Mouse (Mus musculus) myocyte (in vitro differentiated cells): ENCODE measurements around the gene Celf2. TPM values are rescaled to one million over a fixed set of nuclear protein-coding genes. Genes with fewer than 3 reads are reported as not detected.
A peak's percentile ranks its signal among the peaks of the same experiment; 100 is the strongest.

Source experiments
- H3K27me3 ChIP-seq: one replicate; pipeline ENCODE4 v1.6.1; 2011; ENCODE audit not compliant: control insufficient read depth, insufficient read depth, insufficient read length
- H3K36me3 ChIP-seq: one replicate; pipeline ENCODE4 v1.6.1; 2011; ENCODE audit not compliant: control insufficient read depth, insufficient read depth
- H3K4me2 ChIP-seq: one replicate; pipeline ENCODE4 v1.6.1; 2011; ENCODE audit warnings: low read depth, control low read depth
- H3K4me3 ChIP-seq: one replicate; pipeline ENCODE4 v1.5.1; 2011; ENCODE audit warnings: mild to moderate bottlenecking, control low read depth, moderate library complexity
- H3K79me2 ChIP-seq: one replicate; pipeline ENCODE4 v1.6.1; 2011; ENCODE audit not compliant: control insufficient read depth, insufficient read depth
- H3ac ChIP-seq: one replicate; pipeline ENCODE4 v1.6.1; 2011; ENCODE audit not compliant: control insufficient read depth, insufficient read length
- CEBPB ChIP-seq: IDR thresholded peaks from 2 replicates; pipeline ENCODE4 v1.6.1; 2011; ENCODE audit warnings: mild to moderate bottlenecking, moderate library complexity; ENCODE audit not compliant: poor library complexity, insufficient read depth, severe bottlenecking
- E2F4 ChIP-seq: IDR thresholded peaks from one replicate; pipeline ENCODE4 v1.6.1; 2011; ENCODE audit warnings: mild to moderate bottlenecking, control low read depth, moderate library complexity; ENCODE audit not compliant: insufficient read depth
- MAX ChIP-seq: IDR thresholded peaks from one replicate; pipeline ENCODE4 v1.6.1; 2011; ENCODE audit warnings: low read depth, mild to moderate bottlenecking, control low read depth
- MYOD1 ChIP-seq, 3 experiments: IDR thresholded peaks; one replicate each; pipeline ENCODE4 v1.6.1; 2011; ENCODE audit warnings: control low read depth in 2 of 3, low read depth in 2 of 3, mild to moderate bottlenecking in 2 of 3, moderate library complexity in 1 of 3; ENCODE audit not compliant: insufficient read length in 2 of 3, control insufficient read depth in 1 of 3
- MYOG ChIP-seq, 3 experiments: IDR thresholded peaks; one replicate each; pipeline ENCODE4 v1.6.1; 2011; ENCODE audit warnings: control low read depth in 2 of 3, low read depth in 2 of 3, mild to moderate bottlenecking in 2 of 3; ENCODE audit not compliant: insufficient read length in 2 of 3, control insufficient read depth in 1 of 3, insufficient read depth in 1 of 3
- POLR2A ChIP-seq: IDR thresholded peaks from one replicate; pipeline ENCODE4 v1.6.1; 2011; ENCODE audit warnings: low read depth, mild to moderate bottlenecking, control low read depth, moderate library complexity; ENCODE audit not compliant: insufficient read length
- POLR2AphosphoS2 ChIP-seq: IDR thresholded peaks from one replicate; pipeline ENCODE4 v1.6.1; 2011; ENCODE audit warnings: low read depth, control low read depth; ENCODE audit not compliant: insufficient read length
- REST ChIP-seq: IDR thresholded peaks from one replicate; pipeline ENCODE4 v1.6.1; 2011; ENCODE audit warnings: mild to moderate bottlenecking, control low read depth, moderate library complexity; ENCODE audit not compliant: insufficient read depth, insufficient read length
- SRF ChIP-seq: IDR thresholded peaks from one replicate; pipeline ENCODE4 v1.6.1; 2011; ENCODE audit warnings: low read depth; ENCODE audit not compliant: control insufficient read depth, insufficient read length
- TCF12 ChIP-seq: IDR thresholded peaks from one replicate; pipeline ENCODE4 v1.6.1; 2011; ENCODE audit warnings: mild to moderate bottlenecking, control low read depth; ENCODE audit not compliant: poor library complexity, insufficient read depth, severe bottlenecking
- TCF3 ChIP-seq: IDR thresholded peaks from one replicate; pipeline ENCODE4 v1.6.1; 2011; ENCODE audit warnings: low read depth, control low read depth; ENCODE audit not compliant: insufficient read length
- USF1 ChIP-seq: IDR thresholded peaks from one replicate; pipeline ENCODE4 v1.6.1; 2011; ENCODE audit warnings: low read depth, mild to moderate bottlenecking, control low read depth, moderate library complexity
- polyA plus RNA-seq: library from polyadenylated mRNA; unstranded; fragments of >200 nt; fragmentation: generic; extraction: Trizol; gene quantifications from one replicate; pipeline ENCODE4 v1.2.1, GENCODE M21; 2012; ENCODE audit warnings: missing spikeins

Celf2 gene
- polyA plus RNA-seq, 1 experiment: 30.1 TPM

GRCm38 (mm10) chr2:6710687-6711430 is 798.5 kb downstream of the Celf2 start:
- H3K79me2 ChIP-seq: no peaks in the 10 kb centered on the region
- no peaks in the 10 kb centered on the region for H3K27me3 ChIP-seq
- H3K36me3 ChIP-seq: peaks cover 22% of the 10 kb centered on the region
- no peak overlapping the region for H3ac ChIP-seq
- TF ChIP-seq TCF12: no peak
- TF ChIP-seq USF1: peak; percentile 7
- TF ChIP-seq SRF: no peak
- TF ChIP-seq REST: no peak
- H3K4me3 ChIP-seq: no peak overlapping the region
- H3K4me2 ChIP-seq: no peak overlapping the region

GRCm38 (mm10) chr2:6707959-6708519 is 801.3 kb downstream of the Celf2 start:
- H3ac ChIP-seq: no peak overlapping the region
- H3K27me3 ChIP-seq: no peaks in the 10 kb centered on the region
- TF ChIP-seq MYOG (IDR thresholded peaks at IDR 0.05; ENCODE audit: control insufficient read depth in 1 of 3, insufficient read depth in 1 of 3, insufficient read length in 2 of 3, low read depth in 2 of 3): no peak
- no peak for TF ChIP-seq POLR2A
- TF ChIP-seq USF1: no peak
- TF ChIP-seq TCF3: no peak
- no peak for TF ChIP-seq POLR2AphosphoS2
- no peak for TF ChIP-seq CEBPB
- TF ChIP-seq E2F4: no peak
- no peak for TF ChIP-seq SRF
- TF ChIP-seq MYOD1 (IDR thresholded peaks at IDR 0.05; ENCODE audit: control insufficient read depth in 1 of 3, insufficient read length in 2 of 3, low read depth in 2 of 3): no peak
- no peaks in the 10 kb centered on the region for H3K79me2 ChIP-seq
- no peak overlapping the region for H3K4me3 ChIP-seq
- H3K36me3 ChIP-seq: no peaks in the 10 kb centered on the region
- H3K4me2 ChIP-seq: no peak overlapping the region

- Histone ChIP-seq H3K4me2 (no peak overlapping the region), H3ac (no peak overlapping the region), H3K27me3 (no peaks in the 10 kb centered on the region), H3K36me3 (no peaks in the 10 kb centered on the region), H3K79me2 (peaks cover 2% of the 10 kb centered on the region), H3K4me3 (no peak overlapping the region)
- TF ChIP-seq E2F4: no peak
- no peak for TF ChIP-seq CEBPB
- no peak for TF ChIP-seq REST
- no peak for TF ChIP-seq POLR2A
- no peak for TF ChIP-seq TCF12
Measured at GRCm38 (mm10) chr2:6707276-6707675, 802.1 kb downstream of the Celf2 start.

- H3K4me3 ChIP-seq: no peak overlapping the region
- no peaks in the 10 kb centered on the region for H3K27me3 ChIP-seq
- H3K4me2 ChIP-seq: no peak overlapping the region
- no peaks in the 10 kb centered on the region for H3K36me3 ChIP-seq
- no peak overlapping the region for H3ac ChIP-seq
- TF ChIP-seq MAX: no peak
- TF ChIP-seq SRF: no peak
- TF ChIP-seq TCF12: no peak
- TF ChIP-seq E2F4: no peak
- TF ChIP-seq TCF3: no peak
- no peak for TF ChIP-seq MYOD1 (IDR thresholded peaks at IDR 0.05; ENCODE audit: control insufficient read depth in 1 of 3, insufficient read length in 2 of 3, low read depth in 2 of 3)
- no peak for TF ChIP-seq POLR2AphosphoS2
- no peak for TF ChIP-seq REST
- TF ChIP-seq CEBPB: no peak
- no peak for TF ChIP-seq MYOG (IDR thresholded peaks at IDR 0.05; ENCODE audit: control insufficient read depth in 1 of 3, insufficient read depth in 1 of 3, insufficient read length in 2 of 3, low read depth in 2 of 3)
- no peak for TF ChIP-seq USF1
- TF ChIP-seq POLR2A: no peak
- peaks cover 2% of the 10 kb centered on the region for H3K79me2 ChIP-seq
Measured at GRCm38 (mm10) chr2:6705929-6706739, 803.2 kb downstream of the Celf2 start.

GRCm38 (mm10) chr2:6705475-6705874 is 803.9 kb downstream of the Celf2 start:
- H3K27me3 ChIP-seq: no peaks in the 10 kb centered on the region
- TF ChIP-seq MAX (no peak), E2F4 (no peak), SRF (no peak), REST (no peak), TCF12 (no peak), USF1 (no peak), CEBPB (no peak), POLR2AphosphoS2 (no peak), POLR2A (no peak), TCF3 (no peak), MYOG (IDR thresholded peaks at IDR 0.05; ENCODE audit: control insufficient read depth in 1 of 3, insufficient read depth in 1 of 3, insufficient read length in 2 of 3, low read depth in 2 of 3) (no peak), MYOD1 (IDR thresholded peaks at IDR 0.05; ENCODE audit: control insufficient read depth in 1 of 3, insufficient read length in 2 of 3, low read depth in 2 of 3) (no peak)
- no peak overlapping the region for H3K4me3 ChIP-seq
- peaks cover 2% of the 10 kb centered on the region for H3K79me2 ChIP-seq
- no peak overlapping the region for H3ac ChIP-seq
- no peak overlapping the region for H3K4me2 ChIP-seq
- no peaks in the 10 kb centered on the region for H3K36me3 ChIP-seq
